Mouse (Mus musculus) kidney, adult 11 months (tissue): ENCODE measurements around the gene Ppp1r15b.
A peak's percentile ranks its signal among the peaks of the same experiment; 100 is the strongest.

Experiments used
- DNase-seq: peaks from one replicate; pipeline ENCODE4 v3.0.0; 2022

The Ppp1r15b gene

DNA sequence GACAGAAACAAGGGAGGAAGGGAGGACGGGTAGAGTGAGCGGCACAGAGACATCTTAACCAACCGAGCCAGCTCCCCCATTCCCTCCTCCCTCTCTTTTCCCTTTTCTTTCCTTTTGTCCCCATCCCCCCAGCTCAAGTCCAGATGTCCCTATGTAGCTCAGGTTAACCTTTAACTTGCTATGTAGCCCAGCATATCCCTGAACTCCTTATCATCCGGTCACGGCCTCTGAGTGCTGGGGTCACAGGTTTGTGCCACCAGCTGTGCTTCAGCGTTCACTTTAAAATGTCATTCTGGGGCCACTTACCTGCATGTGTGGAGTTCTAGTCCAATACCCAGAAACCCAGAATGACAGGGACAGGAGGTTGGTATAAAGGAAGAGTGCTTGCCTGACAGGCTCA lies 6.8 kb upstream of the Ppp1r15b start:
- DNase-seq, result peak; percentile 44

DNA sequence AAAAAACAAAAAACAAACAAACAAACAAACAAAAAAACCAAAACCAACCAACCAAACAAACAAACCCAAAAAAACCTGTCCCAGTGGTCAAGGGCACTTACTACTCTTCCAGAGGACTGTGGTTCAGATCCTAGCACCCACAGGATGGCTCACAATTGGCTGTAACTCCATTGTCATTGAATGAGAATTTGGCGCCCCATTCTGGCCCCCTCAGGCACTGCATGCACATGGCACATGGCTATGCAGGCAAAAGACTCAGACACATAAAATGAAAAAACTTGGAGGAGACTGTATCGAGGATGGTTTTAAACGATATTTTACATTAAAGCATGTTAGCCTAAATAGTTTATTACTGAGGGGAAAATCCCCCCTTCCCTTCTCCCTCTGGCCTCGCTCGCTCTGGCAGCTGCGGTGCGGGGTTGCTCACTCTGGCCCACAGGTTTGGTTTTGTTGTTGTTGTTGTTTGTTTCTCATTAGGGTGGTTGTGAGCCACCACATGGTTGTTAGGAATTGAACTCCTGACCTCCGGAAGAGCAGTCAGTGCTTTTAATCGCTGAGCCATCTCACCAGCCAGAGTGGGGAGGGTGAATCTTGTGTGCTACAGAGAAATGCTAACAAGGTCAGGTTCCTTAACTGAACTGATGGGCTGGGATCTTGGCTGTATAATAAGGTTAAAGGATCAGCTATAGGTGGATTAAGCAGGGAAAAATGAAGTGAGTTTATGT lies 5.1 kb upstream of the Ppp1r15b start:
- DNase-seq, result no peak

DNA sequence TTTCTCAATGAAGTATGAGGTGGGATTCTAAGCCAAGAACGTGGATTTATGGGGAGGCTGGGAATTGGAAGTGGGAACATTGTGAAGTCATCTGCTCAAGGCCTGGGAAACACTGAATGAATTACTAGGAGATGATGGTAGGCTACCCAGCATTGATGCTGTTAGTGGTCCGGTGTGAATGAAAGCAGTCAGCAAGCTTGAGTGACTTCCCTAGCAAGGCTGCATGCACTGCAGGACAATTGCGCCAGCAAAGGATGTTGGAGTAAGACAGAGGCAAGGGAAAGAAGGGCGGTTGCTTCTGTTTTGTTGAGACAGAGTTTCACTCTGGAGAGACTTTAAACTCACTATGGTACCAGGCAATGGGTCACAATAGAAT lies 4.6 kb upstream of the Ppp1r15b start:
- DNase-seq, result no peak

DNA sequence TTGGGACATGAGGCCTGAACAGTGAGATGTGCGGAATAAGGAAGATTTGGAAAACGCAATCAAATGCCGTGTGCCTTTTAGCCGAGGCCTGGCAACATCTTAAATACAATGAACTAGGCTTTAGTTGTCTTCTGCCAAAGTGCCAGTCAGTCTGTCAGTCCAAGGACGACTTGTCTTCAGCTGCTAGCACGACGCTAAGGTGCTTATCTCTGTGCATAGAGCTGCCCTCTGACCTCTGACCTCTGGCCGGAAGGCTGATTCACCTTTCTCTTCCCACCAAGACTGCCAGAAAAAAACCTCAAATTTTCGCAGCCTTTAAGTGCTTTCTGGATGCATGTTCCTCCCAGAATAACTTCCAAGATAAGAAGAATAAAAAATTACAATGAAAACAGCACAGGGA lies 3.6 kb upstream of the Ppp1r15b start:
- DNase-seq, result no peak

DNA sequence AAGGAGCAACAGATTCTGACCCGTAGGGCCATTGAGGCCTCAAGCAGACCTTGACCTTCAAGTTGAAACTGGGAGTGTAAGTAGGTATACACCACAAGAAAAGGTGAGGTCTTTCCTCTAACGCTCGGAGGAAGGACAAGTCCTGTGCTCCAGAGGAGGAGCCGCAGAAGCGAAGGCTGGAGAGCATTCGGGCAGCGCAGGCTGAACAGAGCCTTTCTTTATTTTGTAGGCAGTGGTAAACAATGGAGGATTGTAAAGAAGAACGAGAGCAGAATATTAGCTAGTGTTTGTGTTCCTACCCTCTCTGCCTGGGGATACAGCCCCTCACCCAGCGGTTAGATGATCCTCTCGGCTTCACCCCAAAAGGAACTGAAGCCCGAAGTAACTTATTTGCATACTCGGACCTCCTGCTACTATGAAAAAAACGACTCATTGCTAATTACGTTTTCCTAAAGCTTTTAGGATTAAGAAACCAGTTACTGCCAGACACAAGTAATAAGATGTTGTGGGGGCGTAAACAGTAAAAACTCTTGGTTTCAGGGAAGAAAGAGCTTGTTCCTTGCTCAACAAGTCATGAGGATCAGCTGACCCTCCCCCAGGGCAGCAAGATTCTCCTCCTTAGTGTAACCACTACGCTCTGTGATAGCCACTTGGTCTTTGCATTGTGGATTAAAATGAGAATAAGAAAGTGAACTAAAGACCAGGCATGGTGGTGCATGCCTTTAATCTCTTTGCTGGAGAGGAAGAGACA lies 1.3 kb upstream of the Ppp1r15b start:
- DNase-seq, result no peak

DNA sequence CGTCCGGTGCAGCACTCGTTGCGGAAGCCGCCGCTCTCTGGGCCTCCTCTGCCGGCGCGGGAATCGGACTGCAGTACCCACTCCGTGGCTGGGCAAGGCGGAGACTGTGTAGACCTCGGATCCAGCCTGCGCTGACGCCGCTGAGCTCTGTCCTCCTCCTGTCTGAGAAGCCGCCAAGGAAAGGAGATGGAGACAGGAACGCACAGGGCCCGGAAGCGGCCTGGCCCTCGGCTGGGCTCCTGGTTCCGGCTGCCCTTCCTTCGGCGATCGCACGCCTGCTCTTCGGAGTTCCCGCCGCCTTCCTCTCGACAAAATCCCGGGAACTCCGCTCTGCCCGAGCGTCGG lies 590 bp downstream of the Ppp1r15b start:
- DNase-seq, result no peak

DNA sequence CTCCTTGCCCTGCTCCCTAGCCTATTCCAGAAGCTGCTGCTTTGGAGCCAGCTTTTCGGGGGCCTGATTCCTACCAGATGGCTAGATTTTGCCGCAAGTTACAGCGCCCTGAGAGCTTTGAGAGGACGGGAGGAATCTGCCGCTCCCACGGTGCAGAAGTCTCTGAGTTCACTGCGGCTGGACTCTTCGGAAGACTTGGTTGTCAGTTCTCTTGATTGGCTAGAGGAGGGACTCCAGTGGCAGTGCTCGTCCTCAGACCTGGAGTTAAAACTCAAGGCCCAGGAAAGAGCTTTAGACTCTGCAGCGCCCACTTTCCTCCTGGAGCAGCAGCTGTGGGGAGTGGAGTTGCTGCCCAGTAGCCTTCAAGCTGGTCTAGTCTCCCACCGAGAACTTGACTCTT lies 993 bp downstream of the Ppp1r15b start:
- DNase-seq, result peak; percentile 33

DNA sequence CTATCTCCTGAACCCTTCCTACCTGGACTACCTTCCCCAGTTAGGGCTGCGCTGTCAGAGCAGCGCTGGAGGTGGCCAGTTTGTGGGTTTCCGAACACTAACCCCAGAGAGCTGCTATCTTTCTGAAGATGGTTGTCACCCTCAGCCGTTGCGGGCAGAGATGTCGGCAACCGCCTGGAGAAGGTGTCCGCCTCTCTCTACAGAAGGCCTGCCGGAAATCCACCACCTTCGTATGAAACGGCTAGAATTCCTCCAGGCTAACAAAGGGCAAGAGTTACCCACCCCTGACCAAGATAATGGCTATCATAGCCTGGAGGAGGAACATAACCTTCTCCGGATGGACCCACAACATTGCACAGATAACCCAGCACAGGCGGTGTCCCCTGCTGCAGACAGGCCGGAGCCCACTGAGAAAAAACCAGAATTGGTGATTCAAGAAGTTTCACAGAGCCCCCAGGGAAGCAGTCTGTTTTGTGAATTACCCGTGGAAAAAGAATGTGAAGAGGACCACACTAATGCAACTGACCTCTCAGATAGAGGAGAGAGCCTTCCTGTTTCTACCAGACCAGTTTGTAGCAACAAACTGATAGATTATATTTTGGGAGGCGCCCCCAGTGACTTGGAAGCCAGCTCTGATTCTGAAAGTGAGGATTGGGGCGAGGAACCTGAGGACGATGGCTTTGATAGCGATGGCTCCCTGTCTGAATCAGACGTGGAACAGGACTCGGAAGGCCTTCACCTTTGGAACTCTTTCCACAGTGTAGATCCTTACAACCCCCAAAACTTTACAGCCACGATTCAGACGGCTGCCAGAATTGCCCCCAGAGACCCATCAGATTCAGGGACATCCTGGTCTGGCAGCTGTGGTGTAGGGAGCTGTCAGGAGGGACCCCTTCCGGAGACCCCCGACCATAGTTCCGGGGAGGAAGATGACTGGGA lies 1.7 kb downstream of the Ppp1r15b start:
- no peak for DNase-seq

DNA sequence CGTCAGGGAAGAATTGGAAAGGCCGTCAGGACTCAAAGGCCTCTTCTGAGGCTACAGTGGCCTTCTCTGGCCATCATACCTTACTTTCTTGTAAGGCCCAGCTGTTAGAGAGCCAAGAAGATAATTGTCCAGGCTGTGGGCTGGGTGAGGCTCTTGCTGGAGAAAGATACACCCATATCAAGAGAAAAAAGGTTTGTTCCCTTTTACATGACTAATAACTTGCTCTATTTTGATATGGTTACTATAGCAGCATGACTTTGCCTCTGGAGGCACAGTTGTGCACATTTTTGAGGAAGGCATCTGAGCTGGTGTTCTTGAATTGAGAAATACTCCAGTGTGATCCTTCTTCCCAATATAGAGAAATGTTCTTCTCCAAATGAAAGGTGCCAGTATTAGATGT lies 2.5 kb downstream of the Ppp1r15b start:
- DNase-seq, result no peak

DNA sequence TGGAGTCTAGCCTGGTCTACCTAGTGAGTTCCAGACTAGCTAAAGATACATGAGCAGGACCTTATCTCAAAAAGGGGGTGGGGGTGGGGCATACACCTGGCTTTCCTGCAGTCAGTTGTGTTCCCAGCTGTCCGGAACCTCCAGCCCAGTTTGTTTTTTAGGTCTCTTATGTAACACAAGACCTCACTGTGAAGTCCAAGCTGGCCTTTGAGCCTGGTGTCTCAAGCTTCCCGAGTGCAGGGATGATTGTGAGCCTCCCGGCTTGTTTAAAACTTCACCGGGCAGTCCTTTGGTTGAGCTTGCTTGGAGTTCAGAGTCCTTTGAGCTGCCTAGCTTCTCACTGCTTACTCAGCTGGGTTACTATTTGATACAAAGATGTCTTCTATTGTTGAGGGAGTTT lies 3.1 kb downstream of the Ppp1r15b start:
- peak; percentile 88 for DNase-seq

DNA sequence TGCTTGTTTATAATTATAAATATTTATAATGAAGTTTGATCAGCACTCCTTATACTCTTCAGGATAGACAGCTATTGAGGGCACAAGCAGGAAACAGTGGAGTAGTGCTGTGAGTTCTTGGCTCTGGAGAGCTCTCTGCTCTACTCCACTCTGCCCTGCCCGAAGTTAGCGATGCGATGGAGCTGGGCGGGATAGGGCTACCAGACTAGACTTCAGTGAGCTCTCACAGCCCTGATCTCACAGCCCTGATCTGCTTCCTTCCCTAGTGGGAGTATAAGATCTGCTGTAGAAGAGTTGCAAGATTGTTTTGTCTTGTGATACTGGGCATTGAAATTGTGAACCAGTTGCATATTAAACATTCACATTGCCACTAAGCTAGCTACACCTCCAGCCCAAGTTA lies 3.9 kb downstream of the Ppp1r15b start:
- DNase-seq, result no peak

DNA sequence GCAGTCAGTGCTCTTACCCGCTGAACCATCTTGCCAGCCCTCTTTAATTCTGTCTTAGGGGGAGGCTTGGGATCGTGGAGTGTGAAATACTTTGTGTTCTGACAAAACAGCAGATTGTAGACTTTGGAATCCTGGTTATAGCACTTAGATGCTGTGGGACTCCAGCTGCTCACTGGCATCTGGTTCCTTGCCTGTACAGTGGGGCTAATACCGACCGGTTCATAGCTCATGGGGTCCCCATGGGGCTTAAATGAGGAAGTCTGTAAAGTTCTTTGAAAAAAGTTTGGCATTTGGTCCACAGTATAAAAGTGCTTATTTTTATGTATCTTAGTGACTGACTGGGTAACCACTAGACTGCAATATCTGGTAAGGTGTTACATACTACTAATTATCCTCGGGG lies 4.9 kb downstream of the Ppp1r15b start:
- DNase-seq, result no peak

DNA sequence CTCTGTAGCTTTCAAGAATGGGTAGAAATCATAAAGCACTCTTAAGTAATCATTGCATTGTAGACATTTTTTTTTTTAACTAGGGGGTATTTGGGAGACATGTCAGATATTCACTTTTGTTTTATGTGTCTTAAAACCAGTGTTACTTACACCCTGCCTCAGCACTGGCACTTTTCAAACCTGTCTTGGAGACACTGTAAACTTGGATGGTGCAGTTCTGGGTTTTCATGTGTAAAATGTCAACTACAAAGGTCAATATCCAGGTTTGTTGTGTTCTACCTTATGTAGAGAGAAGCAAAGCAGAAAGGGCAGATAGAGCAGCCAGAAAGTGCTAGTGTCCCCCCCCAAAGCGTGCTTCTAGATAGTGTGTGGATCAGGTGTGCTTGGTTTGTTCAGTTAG lies 7.5 kb downstream of the Ppp1r15b start:
- no peak for DNase-seq

DNA sequence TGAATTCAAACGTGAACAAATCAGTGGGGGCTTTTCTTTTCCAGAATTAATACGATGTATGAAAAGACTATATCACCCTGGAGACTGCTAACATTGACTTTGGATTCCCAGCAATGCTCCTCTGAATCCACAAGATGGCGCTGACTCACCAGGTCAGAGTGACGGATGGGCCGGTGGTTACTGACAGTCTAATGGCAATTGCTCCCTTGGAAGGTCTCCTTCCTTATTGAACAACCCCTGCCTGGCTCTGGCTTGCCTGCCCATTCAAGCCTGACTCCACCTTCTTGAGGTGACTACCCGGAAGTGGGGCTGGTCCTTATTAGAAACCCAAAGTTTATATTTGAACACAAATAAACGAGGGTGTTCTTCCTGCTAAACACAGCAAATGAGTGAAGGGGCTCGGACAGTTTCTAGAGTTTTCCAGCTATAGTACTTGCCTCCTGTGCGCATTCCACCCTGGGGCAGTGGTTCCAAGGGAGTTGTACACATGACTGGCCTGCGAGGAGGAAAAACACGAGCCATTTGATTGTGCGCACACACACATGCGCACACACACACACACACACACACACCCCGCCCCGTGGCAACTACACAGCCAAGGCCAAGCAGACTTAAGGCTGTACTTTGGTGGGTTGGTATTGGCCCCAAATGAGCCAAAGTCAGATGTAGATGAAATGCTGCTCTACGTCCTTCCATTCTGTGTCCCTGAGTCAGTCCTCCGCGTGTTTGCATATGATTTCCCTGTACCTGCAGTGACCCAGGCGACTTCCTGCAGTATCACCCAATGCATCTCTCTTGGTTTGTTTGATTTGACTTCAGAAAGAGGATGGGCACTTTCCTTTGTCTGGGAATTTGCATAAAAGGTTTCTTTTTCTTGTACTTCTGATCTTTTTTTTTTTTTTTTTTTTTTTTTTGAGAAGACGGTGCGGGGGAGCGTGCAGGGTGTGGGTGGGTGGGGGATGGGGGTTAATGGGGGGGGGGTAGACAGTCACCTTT lies 15.4 kb downstream of the Ppp1r15b start:
- DNase-seq, result peak; percentile 62

DNA sequence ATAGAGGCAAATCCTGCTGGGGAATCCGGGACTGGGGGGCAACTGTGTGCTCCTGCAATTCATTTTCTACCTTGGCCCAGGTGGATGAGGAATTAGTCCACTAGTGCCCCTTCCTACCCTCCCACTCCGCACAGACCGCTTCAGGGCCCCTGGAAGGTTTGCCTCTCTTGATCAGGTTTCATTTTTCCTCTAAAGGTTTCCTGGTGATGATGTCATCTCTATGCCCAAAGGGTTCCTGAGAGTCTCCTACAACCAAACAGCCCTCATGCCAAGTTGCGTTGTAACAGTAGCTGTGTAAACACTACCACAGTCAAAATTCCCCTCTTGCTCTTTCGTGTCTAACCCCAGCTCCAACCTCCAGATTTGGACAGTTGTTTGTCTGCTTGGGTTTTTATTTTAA lies 16.4 kb downstream of the Ppp1r15b start:
- no peak for DNase-seq

DNA sequence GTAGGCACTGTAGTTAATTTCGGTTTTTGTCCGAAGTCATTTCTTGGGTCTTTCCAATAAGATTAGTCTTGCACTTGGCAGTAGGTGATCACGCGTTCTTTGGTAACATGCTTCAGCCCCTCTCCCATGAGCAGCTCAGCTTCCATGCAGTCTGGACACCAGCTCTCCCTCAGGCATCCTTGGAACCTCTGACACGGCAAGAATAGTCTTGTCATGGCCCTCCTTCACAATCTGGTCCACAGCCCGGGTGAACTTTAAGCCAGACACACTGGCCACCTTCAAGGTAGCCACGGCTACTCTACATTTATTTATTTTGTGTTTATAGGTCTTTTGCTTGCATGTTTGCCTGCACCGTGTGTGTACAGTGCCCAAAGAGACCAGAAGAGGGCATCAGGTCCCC lies 17.2 kb downstream of the Ppp1r15b start:
- DNase-seq, result no peak

DNA sequence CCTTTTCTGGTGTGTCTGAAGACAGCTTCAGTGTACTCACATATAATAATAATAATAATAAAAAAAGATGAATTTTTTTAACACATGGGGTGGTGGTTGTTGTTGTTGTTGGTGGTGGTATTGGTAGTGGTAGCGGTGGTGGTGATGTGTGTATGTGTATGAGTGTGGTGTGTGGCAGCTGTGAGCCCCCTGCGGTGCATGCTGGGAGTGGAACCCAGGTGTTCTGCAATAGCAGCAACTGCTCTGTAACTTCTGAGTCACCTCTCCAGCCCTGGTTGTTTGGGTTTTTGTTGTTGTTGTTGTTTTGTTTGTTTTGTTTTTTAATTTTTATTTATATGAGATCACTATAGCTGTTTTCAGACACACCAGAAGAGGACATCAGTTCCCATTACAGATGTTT lies 19.6 kb downstream of the Ppp1r15b start:
- no peak for DNase-seq

DNA sequence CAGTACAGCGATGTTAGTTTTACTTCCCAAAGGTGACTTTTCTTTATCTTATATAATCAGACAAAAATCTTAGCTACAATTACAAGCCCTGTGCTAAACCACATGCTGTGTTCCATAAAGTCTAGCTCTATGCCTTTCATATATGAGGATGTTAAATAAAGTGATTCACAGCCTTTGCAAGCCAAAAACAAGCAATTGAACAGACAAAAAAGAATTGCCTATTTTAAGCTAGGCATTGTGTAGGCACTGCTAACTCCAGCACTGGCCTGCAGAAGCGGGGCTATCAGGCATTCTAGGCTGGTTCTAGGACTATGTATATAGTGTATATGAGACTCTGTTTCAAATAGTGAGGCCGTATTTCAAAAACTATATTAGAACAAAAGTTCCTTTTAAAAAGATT lies 21.3 kb downstream of the Ppp1r15b start:
- no peak for DNase-seq

DNA sequence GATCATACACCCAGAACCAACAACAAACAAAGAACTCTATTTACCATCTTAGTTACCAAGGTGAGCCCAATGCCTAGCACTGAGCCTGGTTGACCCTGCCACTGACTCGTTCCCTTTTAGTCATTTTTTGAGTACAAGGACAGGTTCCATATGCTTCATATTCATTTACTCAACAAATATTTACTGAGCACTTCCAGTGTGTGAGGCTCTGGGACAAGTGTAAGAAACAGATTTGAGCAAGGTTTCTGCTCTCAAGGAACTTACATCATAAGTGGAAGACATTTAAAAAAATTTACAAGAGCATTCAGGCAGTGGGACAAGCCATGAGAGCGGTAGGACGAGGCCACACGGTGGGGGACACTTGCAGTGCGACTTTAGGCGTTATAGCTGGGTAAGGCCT lies 24.3 kb downstream of the Ppp1r15b start:
- no peak for DNase-seq

DNA sequence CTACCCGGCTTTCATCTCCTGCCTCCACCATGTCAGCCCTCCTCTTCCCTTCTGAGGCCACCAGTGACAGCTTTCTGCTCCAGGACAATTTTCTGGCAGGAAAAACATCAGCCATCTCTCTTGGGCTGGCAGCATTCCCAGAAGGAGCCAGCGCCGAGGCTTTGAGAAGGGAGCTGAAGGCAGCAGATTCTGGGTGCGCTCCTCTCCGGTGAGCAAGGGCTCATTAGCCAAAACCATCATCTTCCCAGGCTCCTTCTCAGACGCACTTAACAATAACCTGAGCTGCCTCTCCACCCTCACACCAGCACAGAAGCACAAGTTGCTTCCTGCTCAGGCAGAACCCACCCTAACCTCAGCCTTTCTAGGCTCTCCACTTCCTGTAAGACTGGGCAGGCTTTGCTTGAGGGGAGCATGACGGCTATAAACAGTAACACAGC lies 28.2 kb downstream of the Ppp1r15b start:
- DNase-seq, result no peak

DNA sequence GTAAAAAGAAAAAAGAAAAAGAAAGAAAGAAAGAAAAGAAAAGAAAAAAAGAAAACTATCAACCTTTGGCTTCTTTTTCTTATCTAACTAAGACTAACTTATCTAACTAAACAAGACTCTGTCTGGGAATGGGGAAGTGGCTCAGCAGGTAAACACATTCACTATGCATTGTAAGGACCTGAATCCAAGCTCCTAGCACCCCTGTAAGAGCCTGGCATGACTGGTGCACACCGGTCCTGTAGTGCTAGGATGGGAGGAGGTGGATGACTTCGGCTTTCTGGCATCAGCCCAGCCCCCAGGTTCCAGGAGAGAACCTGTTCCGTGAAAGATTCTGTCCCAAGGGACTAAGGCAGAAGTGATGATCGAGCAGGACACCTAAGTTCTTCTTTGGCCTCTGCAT lies 30.6 kb downstream of the Ppp1r15b start:
- DNase-seq, result peak; percentile 50

DNA sequence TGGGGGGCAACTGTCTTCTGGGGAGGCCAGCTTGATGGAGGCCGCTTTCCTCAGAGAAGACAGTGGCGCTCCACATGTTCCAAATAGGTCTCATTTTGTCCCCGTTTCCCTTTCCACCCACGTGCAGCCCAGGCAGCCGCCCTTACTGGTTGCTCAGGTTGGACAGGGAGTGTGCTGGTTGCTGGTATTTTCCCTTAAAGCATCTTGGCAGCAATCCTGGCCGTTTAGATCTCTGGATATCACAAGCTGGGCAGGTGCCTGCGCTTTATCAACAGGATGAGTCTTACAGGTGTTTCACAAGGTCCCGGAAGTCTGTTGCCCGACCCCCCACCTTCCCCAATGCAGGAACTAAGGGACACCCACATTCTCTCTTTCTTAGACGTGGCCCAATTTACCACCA lies 31.1 kb downstream of the Ppp1r15b start:
- DNase-seq, result peak; percentile 67
